Mouse (Mus musculus) G1E (cell line): ENCODE measurements around the gene Cerk.

Experiments
- CTCF ChIP-seq: IDR thresholded peaks from 2 replicates; pipeline ENCODE4 v1.5.1; 2012; ENCODE audit warnings: low read depth, low read length, inconsistent platforms, mixed read lengths
- GATA1 ChIP-seq: IDR thresholded peaks from 2 replicates; pipeline ENCODE4 v1.6.1; 2012; ENCODE audit warnings: borderline replicate concordance, low read length, inconsistent platforms, mixed read lengths
- GATA2 ChIP-seq: IDR thresholded peaks from 2 replicates; pipeline ENCODE4 v1.6.1; 2012; ENCODE audit warnings: low read depth, low read length, inconsistent platforms, borderline replicate concordance
- POLR2AphosphoS5 ChIP-seq: IDR thresholded peaks from 2 replicates; pipeline ENCODE4 v1.6.1; 2012; ENCODE audit warnings: low read depth, low read length, inconsistent platforms; ENCODE audit not compliant: insufficient replicate concordance
- TAL1 ChIP-seq: conservative IDR thresholded peaks from 2 replicates; pipeline ENCODE4 v1.6.1; 2012; ENCODE audit warnings: low read depth, low read length, inconsistent platforms, mixed read lengths

DNA sequence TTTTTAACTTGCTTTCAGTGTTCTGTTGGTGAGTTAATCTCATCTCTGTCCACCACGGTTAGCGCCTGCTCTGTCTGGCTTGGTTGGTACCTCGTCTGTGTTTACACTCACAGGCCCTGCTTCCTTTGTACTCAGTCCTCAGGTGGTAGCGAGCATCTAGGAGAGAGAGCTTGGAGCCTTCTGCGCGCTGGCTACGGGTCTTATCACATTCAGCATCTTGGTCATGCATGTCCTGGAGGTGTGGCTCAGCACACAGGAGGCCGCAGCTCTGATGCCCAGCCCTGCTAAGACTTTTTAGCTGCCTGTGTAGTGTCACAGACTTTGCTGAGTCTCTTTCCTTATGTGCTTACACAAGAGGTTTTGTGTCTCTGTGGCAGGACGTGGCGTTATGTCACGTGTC, 43.7 kb upstream of the Cerk start:
- TF ChIP-seq CTCF, result no peak
- TF ChIP-seq TAL1, result no peak
- TF ChIP-seq POLR2AphosphoS5, result no peak
- TF ChIP-seq GATA1, result no peak
- TF ChIP-seq GATA2, result no peak
